ENCODE assay signal across 9 mouse cellular contexts in genomic region chr11:58801558-58802228, GRCm38 (mm10). TPM values are rescaled to one million over a fixed set of nuclear protein-coding genes. Genes with fewer than 3 reads are reported as not detected.
DNase-seq lines count a peak whose midpoint lies in the region; ATAC-seq lines count a peak whose summit lies in the region.
"Had no signal": no experiment of that assay in that cellular context is flagged by ENCODE, and none has a peak within 500 bp of the region (broad histone marks: within the 10 kb centered on the region; RNA-seq: fewer than 3 reads in every experiment).

Gene Fam183b (minus strand): TSS chr11:58801960.

- no peak within 1 kb of the TSS for H3K4me2 ChIP-seq in embryonic facial prominence, embryonic 11.5 days (ENCODE audit: low read depth, low read length)
- H3K4me2 ChIP-seq in hindbrain, embryonic 13.5 days = peak within 1 kb of the TSS; percentile 42
- H3K4me2 ChIP-seq in midbrain, embryonic 15.5 days = peak within 1 kb of the TSS; percentile 37
- H3K4me2 ChIP-seq: limb, embryonic 15.5 days had no signal

- peak; percentile 34 for DNase-seq in layer of hippocampus, adult 11-12 months (ENCODE audit: low spot score)
- no peak for DNase-seq in layer of hippocampus, adult 9-10 months (ENCODE audit: low spot score)
- DNase-seq in WW6 (ENCODE audit: low read depth, low spot score) = peak; percentile 24
- peak; percentile 51 for DNase-seq in embryonic facial prominence, embryonic 11.5 days (ENCODE audit: low spot score)
- DNase-seq in urinary bladder, postnatal 10 days (ENCODE audit: low spot score) = no peak
- no peak for DNase-seq in kidney, adult 18-20 months

- no peaks in the 10 kb centered on the region for H3K27me3 ChIP-seq in embryonic facial prominence, embryonic 11.5 days (ENCODE audit: control insufficient read depth, insufficient read depth, low read length)
- no peaks in the 10 kb centered on the region for H3K27me3 ChIP-seq in hindbrain, embryonic 13.5 days
- H3K27me3 ChIP-seq in midbrain, embryonic 15.5 days (replicated peaks) = no peaks in the 10 kb centered on the region
- H3K27me3 ChIP-seq: limb, embryonic 15.5 days had no signal

- H3K9me3 ChIP-seq in embryonic facial prominence, embryonic 11.5 days (replicated peaks; ENCODE audit: control insufficient read depth, low read length) = no peaks in the 10 kb centered on the region
- no peaks in the 10 kb centered on the region for H3K9me3 ChIP-seq in hindbrain, embryonic 13.5 days
- no peaks in the 10 kb centered on the region for H3K9me3 ChIP-seq in midbrain, embryonic 15.5 days
- H3K9me3 ChIP-seq: limb, embryonic 15.5 days had no signal

- no peak within 1 kb of the TSS for H3K4me3 ChIP-seq in embryonic facial prominence, embryonic 11.5 days (ENCODE audit: low read depth, low read length)
- peak within 1 kb of the TSS; percentile 17 for H3K4me3 ChIP-seq in hindbrain, embryonic 13.5 days
- H3K4me3 ChIP-seq in midbrain, embryonic 15.5 days = peak within 1 kb of the TSS; percentile 10
- H3K4me3 ChIP-seq: limb, embryonic 15.5 days had no signal

- H3K9ac ChIP-seq in embryonic facial prominence, embryonic 11.5 days (replicated peaks; ENCODE audit: low read length) = no peak within 1 kb of the TSS
- no peak within 1 kb of the TSS; the same call in 1 of the 2 replicates for H3K9ac ChIP-seq in hindbrain, embryonic 13.5 days
- H3K9ac ChIP-seq in midbrain, embryonic 15.5 days = no peak within 1 kb of the TSS
- H3K9ac ChIP-seq: limb, embryonic 15.5 days had no signal

- WGBS in embryonic facial prominence, embryonic 11.5 days = 35% methylated on average over 14 of the region's 14 CpGs
- 27% methylated on average over 14 of the region's 14 CpGs for WGBS in hindbrain, embryonic 13.5 days
- WGBS in midbrain, embryonic 15.5 days = 29% methylated on average over 14 of the region's 14 CpGs

- H3K4me1 ChIP-seq in embryonic facial prominence, embryonic 11.5 days (ENCODE audit: control insufficient read depth, insufficient read depth, low read length) = no peaks in the 10 kb centered on the region
- H3K4me1 ChIP-seq in hindbrain, embryonic 13.5 days (replicated peaks) = peaks cover 15% of the 10 kb centered on the region
- H3K4me1 ChIP-seq in midbrain, embryonic 15.5 days = peaks cover 7% of the 10 kb centered on the region; the same call in 1 of the 2 replicates
- H3K4me1 ChIP-seq: limb, embryonic 15.5 days had no signal

- no peak within 1 kb of the TSS for H3K27ac ChIP-seq in embryonic facial prominence, embryonic 11.5 days (replicated peaks; ENCODE audit: low read depth, low read length)
- peak within 1 kb of the TSS; percentile 26; the same call in 1 of the 2 replicates for H3K27ac ChIP-seq in hindbrain, embryonic 13.5 days
- H3K27ac ChIP-seq in midbrain, embryonic 15.5 days = no peak within 1 kb of the TSS
- H3K27ac ChIP-seq: limb, embryonic 15.5 days had no signal

- no peaks in the 10 kb centered on the region for H3K36me3 ChIP-seq in embryonic facial prominence, embryonic 11.5 days (replicated peaks; ENCODE audit: control insufficient read depth, insufficient read depth, low read depth, low read length)
- H3K36me3 ChIP-seq in hindbrain, embryonic 13.5 days = no peaks in the 10 kb centered on the region
- H3K36me3 ChIP-seq in midbrain, embryonic 15.5 days (replicated peaks) = no peaks in the 10 kb centered on the region
- H3K36me3 ChIP-seq: limb, embryonic 15.5 days had no signal

- ATAC-seq in embryonic facial prominence, embryonic 11.5 days (replicated peaks; ENCODE audit: insufficient number of reproducible peaks, low FRiP score, low TSS enrichment, low read depth) = peak; percentile 62
- ATAC-seq in hindbrain, embryonic 13.5 days (ENCODE audit: low FRiP score) = peak; percentile 71; the same call in 1 of the 2 replicates
- peak; percentile 74; the same call in 1 of the 2 replicates for ATAC-seq in midbrain, embryonic 15.5 days (replicated peaks)

RNA-seq across cellular contexts. Expression of gene Fam183b, which starts in this region (rescaled TPM):
- 2.2 and 2.6 TPM in 2 replicates for polyA plus RNA-seq in embryonic facial prominence, embryonic 11.5 days (2014; fragmentation: Nextera tagmentation; extraction: Ambion mirVana)
- 9.2 and 10.8 TPM in 2 replicates for polyA plus RNA-seq in hindbrain, embryonic 13.5 days (2015; fragmentation: Nextera tagmentation; extraction: Ambion mirVana)
- 12.2 and 13.4 TPM in 2 replicates for polyA plus RNA-seq in midbrain, embryonic 15.5 days (2015; fragmentation: Nextera tagmentation; extraction: Ambion mirVana)
- polyA plus RNA-seq: limb, embryonic 15.5 days had no signal

Comparison
In these comparisons a context has a peak if more than half of its experiments do, and no peak if none do; other contexts are left out.
1. DNase-seq: peak in layer of hippocampus, adult 11-12 months (single experiment), WW6 (single experiment) and embryonic facial prominence, embryonic 11.5 days (single experiment); none in layer of hippocampus, adult 9-10 months (single experiment), urinary bladder, postnatal 10 days (single experiment) and kidney, adult 18-20 months (single experiment).
2. Peak in every context shown above with its lines, with median percentiles within 50 percentile points of each other: ATAC-seq.